Mouse (Mus musculus) neural tube, embryonic 12.5 days (tissue): ENCODE data around the gene Fbxl20. TPM values are rescaled to one million over a fixed set of nuclear protein-coding genes. Genes with fewer than 3 reads are reported as not detected.

Experiments
- ATAC-seq: fragments of 200-750 bp; cut with Nextera tagmentation; 2 replicates; pipeline ENCODE4 v1.8.0; 2017; ENCODE audit warnings: low read depth, mild to moderate bottlenecking, moderate TSS enrichment, moderate library complexity; ENCODE audit not compliant: low FRiP score
- H3K27ac ChIP-seq: fragments of 300-500 bp; sonication (generic); 2 replicates; pipeline ENCODE4 v1.5.1; 2016
- H3K27me3 ChIP-seq: fragments of 300-500 bp; sonication (generic); replicated peaks from 2 replicates; pipeline ENCODE4 v1.6.1; 2016; ENCODE audit warnings: mild to moderate bottlenecking
- H3K36me3 ChIP-seq: fragments of 300-500 bp; sonication (generic); 2 replicates; pipeline ENCODE4 v1.6.1; 2016; ENCODE audit warnings: mild to moderate bottlenecking
- H3K4me1 ChIP-seq: fragments of 300-500 bp; sonication (generic); 2 replicates; pipeline ENCODE4 v1.6.1; 2016
- H3K4me2 ChIP-seq: fragments of 300-500 bp; sonication (generic); replicated peaks from 2 replicates; pipeline ENCODE4 v1.6.1; 2016; ENCODE audit warnings: mild to moderate bottlenecking
- H3K4me3 ChIP-seq: fragments of 300-500 bp; sonication (generic); 2 replicates; pipeline ENCODE4 v1.5.1; 2016
- H3K9ac ChIP-seq: fragments of 300-500 bp; sonication (generic); 2 replicates; pipeline ENCODE4 v1.6.1; 2016; ENCODE audit warnings: mild to moderate bottlenecking
- H3K9me3 ChIP-seq: fragments of 300-500 bp; sonication (generic); 2 replicates; pipeline ENCODE4 v1.6.1; 2016; ENCODE audit warnings: mild to moderate bottlenecking
- WGBS: fragments of 180-500 bp; shearing (Covaris S2); methylation state at CpG from one replicate; pipeline ENCODE4 v1.1.7; 2016; 5-methylcytosine and 5-hydroxymethylcytosine counted together
- polyA plus RNA-seq: library from polyadenylated mRNA; unstranded; fragments of >200 nt; fragmentation: Nextera tagmentation; extraction: Ambion mirVana; gene quantifications from 2 replicates; pipeline ENCODE4 v1.2.1, GENCODE M21; 2016

Fbxl20 gene
- polyA plus RNA-seq, 1 experiment from 2014 or later, result 40.7 TPM

DNA sequence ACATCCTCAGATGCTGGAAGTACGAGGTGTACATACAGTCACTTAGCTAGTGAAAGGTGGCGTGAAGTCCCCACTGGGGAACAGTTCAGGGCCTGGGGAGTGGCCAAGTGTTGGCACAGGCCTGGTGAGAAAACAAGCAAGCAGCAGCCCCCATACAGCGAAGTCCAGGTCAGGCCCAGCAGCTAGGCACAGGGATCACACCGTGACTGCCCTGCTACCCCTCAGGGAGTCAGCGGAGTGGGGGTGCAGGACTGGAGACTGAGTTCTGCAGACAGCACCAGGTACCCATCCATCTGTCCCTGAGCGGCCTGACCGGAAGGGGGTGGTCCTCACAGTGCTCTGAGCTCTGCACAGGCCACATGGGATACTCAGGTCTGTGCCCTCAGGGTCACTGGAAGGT lies 67.5 kb downstream of the Fbxl20 start:
- H3K9ac ChIP-seq, result no peak overlapping the region
- WGBS, result 92% methylated on average over 7 of the region's 7 CpGs
- no peaks in the 10 kb centered on the region for H3K27me3 ChIP-seq
- ATAC-seq, result no peak
- H3K9me3 ChIP-seq, result no peaks in the 10 kb centered on the region
- H3K4me1 ChIP-seq, result no peaks in the 10 kb centered on the region
- no peak overlapping the region for H3K4me2 ChIP-seq
- H3K27ac ChIP-seq, result no peak overlapping the region
- peaks cover 10% of the 10 kb centered on the region for H3K36me3 ChIP-seq
- no peak overlapping the region for H3K4me3 ChIP-seq

DNA sequence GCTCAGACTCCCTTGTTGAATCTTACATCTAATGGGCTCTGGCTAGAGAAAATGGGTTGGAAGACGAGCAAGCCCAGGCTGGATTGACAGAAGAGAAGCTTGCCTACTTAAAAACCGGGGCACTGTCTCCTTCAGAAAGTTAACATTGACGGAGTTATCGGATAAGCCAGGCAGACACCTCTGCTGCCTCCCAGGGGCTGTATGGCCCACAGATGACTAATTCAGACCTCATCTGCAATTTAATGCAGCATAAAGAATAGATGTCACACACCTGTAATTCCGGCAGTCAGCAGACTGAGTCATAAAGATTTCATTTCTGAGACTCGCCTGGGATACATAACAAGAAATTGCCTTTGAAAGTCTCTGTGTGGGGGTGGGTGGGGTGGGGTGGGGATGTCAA lies 69.8 kb downstream of the Fbxl20 start:
- Histone ChIP-seq H3K27me3 (no peaks in the 10 kb centered on the region), H3K36me3 (peaks cover under 1% of the 10 kb centered on the region; the same call in 1 of the 2 replicates), H3K9ac (no peak overlapping the region), H3K27ac (no peak overlapping the region), H3K4me1 (no peaks in the 10 kb centered on the region), H3K4me2 (no peak overlapping the region), H3K4me3 (no peak overlapping the region), H3K9me3 (no peaks in the 10 kb centered on the region)
- 85% methylated on average over 6 of the region's 6 CpGs for WGBS
- no peak for ATAC-seq

DNA sequence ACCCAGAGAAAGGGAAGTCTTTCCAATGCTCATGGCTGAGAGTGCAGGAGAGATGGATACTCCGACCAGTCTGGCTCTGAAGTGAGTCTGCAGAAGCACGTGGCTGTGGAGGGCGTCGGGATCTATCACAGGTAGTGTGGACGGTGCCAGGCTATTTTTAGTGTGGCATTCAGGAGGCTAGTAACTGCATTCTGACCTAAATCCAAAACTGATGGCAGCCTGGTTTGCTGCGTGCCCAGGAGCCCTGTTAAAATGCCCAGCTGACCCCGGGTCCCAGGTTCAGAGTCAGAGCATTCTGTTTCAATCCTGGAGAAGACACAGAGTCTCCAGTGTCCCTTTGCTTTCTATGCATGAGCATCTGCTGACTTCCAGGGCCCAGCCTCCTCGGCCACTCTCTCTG lies 73.1 kb downstream of the Fbxl20 start:
- no peak overlapping the region for H3K27ac ChIP-seq

DNA sequence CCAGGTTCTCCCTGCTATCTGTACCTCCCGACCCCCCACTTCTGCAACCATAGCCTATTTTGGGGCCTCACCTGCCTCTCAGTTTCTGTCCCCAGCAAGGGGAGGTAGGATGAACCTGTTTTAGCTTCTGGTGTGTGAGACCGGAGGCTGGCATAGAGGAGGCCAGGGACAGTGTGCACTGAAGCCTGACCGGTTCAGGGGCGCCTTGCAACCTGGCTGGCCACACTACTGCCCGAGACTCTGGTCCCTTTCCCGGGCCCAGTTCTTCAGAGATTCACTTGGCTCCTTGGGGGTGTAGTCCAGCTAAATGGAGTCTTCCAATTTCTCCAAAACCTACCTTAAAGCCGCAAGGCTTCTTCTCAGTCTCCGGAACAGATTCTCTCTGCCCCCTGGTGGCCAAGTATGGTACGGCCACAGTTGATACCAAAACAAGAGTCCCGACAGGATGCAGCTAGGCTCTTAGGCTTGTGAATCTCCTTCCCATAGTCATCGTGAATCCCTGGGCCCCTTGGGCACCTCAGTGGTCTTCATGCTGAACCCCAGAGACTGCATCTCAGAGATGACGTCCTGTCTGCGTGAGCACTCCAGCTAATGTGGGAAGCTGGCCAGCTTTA lies 74.9 kb downstream of the Fbxl20 start:
- Histone ChIP-seq H3K9me3 (no peaks in the 10 kb centered on the region), H3K36me3 (no peaks in the 10 kb centered on the region), H3K4me3 (no peak overlapping the region), H3K4me1 (no peaks in the 10 kb centered on the region), H3K4me2 (peak overlapping the region; percentile 18; the same call in 1 of the 2 replicates), H3K27me3 (no peaks in the 10 kb centered on the region), H3K9ac (no peak overlapping the region), H3K27ac (no peak overlapping the region)
- WGBS, result 20% methylated on average over 13 of the region's 13 CpGs
- ATAC-seq, result no peak

More for the DNA sequence above, 73.1 kb downstream of the Fbxl20 start:
- no peaks in the 10 kb centered on the region; the same call in 1 of the 2 replicates for H3K36me3 ChIP-seq
- no peak overlapping the region for H3K4me2 ChIP-seq
- no peak for ATAC-seq
- H3K9ac ChIP-seq, result no peak overlapping the region
- H3K4me3 ChIP-seq, result no peak overlapping the region
- 86% methylated on average over 8 of the region's 8 CpGs for WGBS
- H3K9me3 ChIP-seq, result no peaks in the 10 kb centered on the region
- H3K4me1 ChIP-seq, result no peaks in the 10 kb centered on the region
- no peaks in the 10 kb centered on the region for H3K27me3 ChIP-seq

DNA sequence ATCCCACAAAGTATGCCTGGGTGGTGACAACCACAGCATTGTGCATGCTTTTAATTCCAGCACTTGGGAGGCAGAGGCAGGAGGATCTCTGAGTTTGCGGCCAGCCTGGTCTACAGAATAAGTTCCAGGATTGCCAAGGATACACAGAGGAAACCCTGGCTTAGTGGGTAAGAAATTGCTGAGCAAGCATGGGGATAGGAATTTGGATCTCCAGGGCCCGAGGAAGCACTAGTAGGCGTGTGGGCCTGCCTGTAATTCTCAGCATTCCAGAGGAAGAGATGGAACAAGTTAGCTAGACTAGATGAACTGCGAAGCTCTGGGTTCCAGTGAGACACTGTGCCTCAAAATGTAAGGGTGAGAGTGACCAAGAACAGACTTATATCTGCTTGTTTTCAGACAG lies 76.8 kb downstream of the Fbxl20 start:
- H3K36me3 ChIP-seq, result no peaks in the 10 kb centered on the region
- no peaks in the 10 kb centered on the region for H3K27me3 ChIP-seq
- no peak overlapping the region for H3K4me3 ChIP-seq
- H3K4me1 ChIP-seq, result no peaks in the 10 kb centered on the region
- no peak overlapping the region for H3K9ac ChIP-seq
- WGBS, result 93% methylated on average over 4 of the region's 4 CpGs
- no peak for ATAC-seq
- no peaks in the 10 kb centered on the region for H3K9me3 ChIP-seq
- H3K4me2 ChIP-seq, result no peak overlapping the region
- H3K27ac ChIP-seq, result no peak overlapping the region

DNA sequence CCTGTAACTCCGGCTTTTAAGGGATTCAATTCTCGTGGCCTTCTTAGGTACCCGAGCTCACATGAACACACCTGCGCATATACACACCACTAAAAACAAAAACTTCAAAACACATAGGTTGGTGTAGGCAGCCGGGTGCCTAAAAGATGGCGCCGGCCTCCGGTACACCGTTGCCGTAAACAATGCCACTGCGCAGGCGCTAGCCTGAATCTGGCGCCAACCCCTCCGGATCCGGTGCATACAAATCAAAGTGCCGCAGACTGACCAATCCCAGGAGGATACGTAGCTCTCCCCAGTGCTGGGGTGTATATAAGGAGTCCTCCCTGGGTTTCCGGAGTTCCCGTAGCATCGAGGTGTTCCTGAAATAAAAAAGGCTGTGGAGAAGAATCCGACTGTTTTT lies 82.9 kb downstream of the Fbxl20 start:
- WGBS, result 94% methylated on average over 21 of the region's 21 CpGs
- Histone ChIP-seq H3K4me1 (no peaks in the 10 kb centered on the region), H3K36me3 (no peaks in the 10 kb centered on the region), H3K9ac (no peak overlapping the region), H3K27ac (no peak overlapping the region), H3K9me3 (peaks cover 8% of the 10 kb centered on the region; the same call in 1 of the 2 replicates), H3K4me3 (no peak overlapping the region), H3K4me2 (no peak overlapping the region), H3K27me3 (no peaks in the 10 kb centered on the region)
- ATAC-seq, result no peak

DNA sequence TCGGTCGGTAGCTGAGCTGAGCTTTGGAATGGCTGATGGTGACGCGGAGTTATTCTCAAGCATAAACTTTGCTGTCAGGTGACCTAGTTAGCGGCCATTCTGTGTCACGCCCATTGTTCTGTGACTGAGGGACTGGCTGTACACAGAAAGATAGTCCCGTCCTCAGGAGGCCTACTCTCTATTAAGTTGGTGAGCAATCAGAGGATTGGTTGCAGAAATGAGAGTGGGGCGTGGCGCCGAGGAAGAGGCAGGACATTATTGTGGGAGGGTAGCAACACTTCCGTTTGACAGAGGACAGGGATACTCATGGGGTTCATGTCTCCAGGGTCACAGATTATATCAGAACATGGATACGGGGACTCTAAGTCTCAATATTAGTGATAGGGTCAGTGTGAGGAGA lies 84.0 kb downstream of the Fbxl20 start:
- Histone ChIP-seq H3K4me2 (no peak overlapping the region), H3K27me3 (no peaks in the 10 kb centered on the region), H3K4me1 (no peaks in the 10 kb centered on the region), H3K4me3 (no peak overlapping the region), H3K36me3 (no peaks in the 10 kb centered on the region), H3K9me3 (peaks cover 8% of the 10 kb centered on the region; the same call in 1 of the 2 replicates), H3K27ac (no peak overlapping the region), H3K9ac (no peak overlapping the region)
- ATAC-seq, result no peak
- 92% methylated on average over 12 of the region's 12 CpGs for WGBS

DNA sequence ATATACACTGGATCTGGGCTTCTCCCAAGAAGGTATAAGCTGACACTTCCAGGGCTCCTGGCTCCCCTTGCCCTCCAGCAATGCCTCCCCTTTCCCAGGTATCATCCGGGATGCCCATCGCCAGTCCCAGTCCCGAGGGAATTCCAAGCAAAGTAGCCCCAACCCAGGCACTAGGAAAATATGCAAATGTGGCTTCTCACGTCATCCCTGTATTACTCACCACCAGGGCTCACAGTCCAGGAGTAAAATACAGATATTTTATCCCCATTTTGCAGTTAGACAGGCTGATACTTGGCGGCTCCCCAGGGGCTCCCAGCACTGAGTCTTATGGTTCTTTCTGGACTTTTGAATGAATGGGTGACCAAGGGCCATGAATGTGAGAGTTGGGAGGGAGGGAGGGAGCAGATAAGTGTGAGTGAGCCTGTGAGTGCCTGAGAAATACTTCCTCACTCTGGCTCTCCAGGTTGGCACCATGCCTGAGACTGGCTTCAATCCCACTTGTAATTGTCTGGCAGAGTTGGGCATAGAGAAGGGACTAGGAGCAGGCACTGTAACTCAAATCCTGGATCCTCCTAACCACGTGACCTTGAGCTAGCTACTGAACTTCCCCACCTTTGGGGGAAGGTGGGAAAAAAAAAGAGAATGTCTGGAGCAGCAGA lies 88.2 kb downstream of the Fbxl20 start:
- Histone ChIP-seq H3K27me3 (0 out of 2 replicates have a peak, but pooled peaks cover 2% of the 10 kb centered on the region), H3K4me2 (no peak overlapping the region), H3K9me3 (0 out of 2 replicates have a peak, but pooled peaks cover 1% of the 10 kb centered on the region), H3K4me3 (no peak overlapping the region), H3K36me3 (no peaks in the 10 kb centered on the region), H3K27ac (no peak overlapping the region), H3K4me1 (peaks cover 19% of the 10 kb centered on the region; the same call in 1 of the 2 replicates), H3K9ac (no peak overlapping the region)
- ATAC-seq, result no peak
- WGBS, result 67% methylated on average over 6 of the region's 6 CpGs

DNA sequence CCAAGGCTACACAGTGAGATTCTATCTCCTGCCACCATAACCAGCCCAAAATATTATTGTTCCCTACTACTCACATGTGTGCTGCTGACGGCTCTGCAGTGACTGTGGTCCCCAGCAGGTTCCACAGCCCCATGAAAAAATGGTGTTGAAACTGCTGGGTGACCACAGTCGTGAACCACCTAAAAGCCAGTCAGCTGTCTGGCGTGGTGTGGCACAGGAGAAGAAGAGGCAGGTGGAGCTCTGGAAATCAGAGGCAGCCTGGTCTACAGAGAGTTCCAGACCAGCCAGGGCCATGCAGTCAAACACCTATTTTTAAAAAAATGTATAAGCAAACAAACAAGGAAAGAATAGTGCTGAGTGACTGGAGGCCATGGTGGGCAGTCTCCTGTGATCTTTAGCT lies 88.8 kb downstream of the Fbxl20 start:
- peaks cover 19% of the 10 kb centered on the region; the same call in 1 of the 2 replicates for H3K4me1 ChIP-seq
- H3K9me3 ChIP-seq, result no peaks in the 10 kb centered on the region
- H3K27me3 ChIP-seq, result 0 out of 2 replicates have a peak, but pooled peaks cover 2% of the 10 kb centered on the region
- no peak overlapping the region for H3K9ac ChIP-seq
- WGBS, result 69% methylated on average over 3 of the region's 3 CpGs
- ATAC-seq, result no peak
- no peak overlapping the region for H3K4me3 ChIP-seq
- no peak overlapping the region for H3K27ac ChIP-seq
- H3K4me2 ChIP-seq, result no peak overlapping the region
- no peaks in the 10 kb centered on the region for H3K36me3 ChIP-seq

DNA sequence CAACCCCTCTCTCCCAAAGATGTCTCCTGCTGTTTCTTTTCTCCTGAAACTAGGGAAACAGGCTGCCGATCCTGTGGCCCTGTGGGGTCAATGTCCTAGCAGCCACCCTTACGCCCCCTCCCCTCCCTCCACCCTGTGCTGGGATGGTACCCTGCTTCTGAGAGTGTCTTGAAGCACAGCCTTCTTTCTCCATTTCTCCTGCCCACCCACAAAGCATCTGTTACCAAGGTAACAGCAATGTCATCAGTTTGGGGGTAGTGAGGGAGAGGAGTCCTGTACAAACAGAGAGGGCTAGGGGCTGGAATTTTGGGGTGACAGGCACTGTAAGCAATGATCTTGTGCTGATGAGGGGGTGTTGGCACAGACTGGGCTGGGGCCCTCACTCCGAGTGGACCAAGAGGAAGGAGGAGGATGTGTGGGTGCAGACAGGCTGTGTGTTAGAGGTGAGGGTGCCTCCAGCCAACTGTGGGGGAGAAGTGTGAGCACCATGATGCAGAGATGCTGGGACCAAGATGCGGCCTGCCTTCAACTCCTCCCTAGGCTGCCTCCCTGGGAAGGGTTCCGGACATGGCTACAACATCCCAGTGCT lies 90.0 kb downstream of the Fbxl20 start:
- Histone ChIP-seq H3K36me3 (no peaks in the 10 kb centered on the region), H3K27ac (no peak overlapping the region), H3K4me3 (no peak overlapping the region), H3K27me3 (peaks cover 8% of the 10 kb centered on the region; the same call in 1 of the 2 replicates), H3K4me1 (peaks cover 19% of the 10 kb centered on the region; the same call in 1 of the 2 replicates), H3K9ac (no peak overlapping the region), H3K4me2 (no peak overlapping the region), H3K9me3 (no peaks in the 10 kb centered on the region)
- no peak for ATAC-seq
- WGBS, result 72% methylated on average over 5 of the region's 5 CpGs

DNA sequence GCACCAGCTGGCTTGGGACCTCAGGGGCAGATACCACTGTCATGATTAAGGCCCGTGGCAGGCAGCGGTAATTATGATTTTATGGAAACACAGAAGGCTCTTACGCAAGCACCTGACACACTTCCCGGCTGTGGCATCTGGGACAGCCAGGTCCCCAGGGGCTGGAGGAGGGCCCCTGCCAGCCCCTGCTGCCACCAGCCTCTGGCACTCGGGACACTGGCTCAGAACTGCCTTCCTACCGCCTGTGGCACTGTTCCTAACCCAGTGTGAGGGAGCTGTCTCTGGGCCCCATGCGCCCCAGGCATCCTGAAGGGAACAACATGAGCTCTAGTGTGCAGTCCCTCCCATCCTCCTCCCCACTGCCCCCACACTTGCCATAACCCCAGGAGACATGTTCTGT lies 90.5 kb downstream of the Fbxl20 start:
- peaks cover 12% of the 10 kb centered on the region; the same call in 1 of the 2 replicates for H3K27me3 ChIP-seq
- WGBS, result 65% methylated on average over 7 of the region's 7 CpGs
- no peak for ATAC-seq
- H3K9me3 ChIP-seq, result no peaks in the 10 kb centered on the region
- no peaks in the 10 kb centered on the region for H3K36me3 ChIP-seq
- no peak overlapping the region for H3K27ac ChIP-seq
- peaks cover 19% of the 10 kb centered on the region; the same call in 1 of the 2 replicates for H3K4me1 ChIP-seq
- H3K4me2 ChIP-seq, result no peak overlapping the region
- H3K4me3 ChIP-seq, result no peak overlapping the region
- no peak overlapping the region for H3K9ac ChIP-seq

DNA sequence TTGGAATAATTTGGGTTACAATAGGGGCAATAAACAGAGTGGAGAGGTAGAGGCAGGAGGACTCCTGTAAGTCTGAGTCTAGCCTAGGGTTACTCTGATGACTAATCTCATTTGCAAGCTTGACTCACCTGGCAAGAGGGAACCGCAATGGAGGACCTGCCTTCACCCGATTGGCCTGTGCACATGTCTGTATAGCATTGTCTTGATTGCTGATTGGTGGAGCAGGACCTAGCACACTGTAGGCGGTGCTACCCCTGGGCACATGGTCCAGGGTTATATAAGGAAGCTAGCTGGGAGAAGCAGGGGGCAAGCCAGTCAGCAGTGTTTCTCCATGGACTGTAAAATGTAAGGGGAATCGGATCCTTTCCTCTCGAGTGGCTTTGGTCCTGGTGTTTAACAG lies 92.2 kb downstream of the Fbxl20 start:
- no peak overlapping the region for H3K4me3 ChIP-seq
- H3K4me1 ChIP-seq, result peaks cover 21% of the 10 kb centered on the region
- no peaks in the 10 kb centered on the region for H3K9me3 ChIP-seq
- 83% methylated on average over 5 of the region's 5 CpGs for WGBS
- no peaks in the 10 kb centered on the region for H3K36me3 ChIP-seq
- no peak overlapping the region for H3K4me2 ChIP-seq
- H3K27me3 ChIP-seq, result peaks cover 16% of the 10 kb centered on the region; the same call in 1 of the 2 replicates
- no peak overlapping the region for H3K27ac ChIP-seq
- ATAC-seq, result no peak
- no peak overlapping the region for H3K9ac ChIP-seq
